Mouse (Mus musculus) limb, embryonic 14.5 days (tissue): Measurements from ENCODE around the gene Ndufaf2. TPM values are rescaled to one million over a fixed set of nuclear protein-coding genes. Genes with fewer than 3 reads are reported as not detected.

Source experiments
- ATAC-seq: fragments of 200-750 bp; cut with Nextera tagmentation; 2 replicates; pipeline ENCODE4 v1.8.0; 2017; ENCODE audit warnings: low read depth, moderate number of reproducible peaks, moderate TSS enrichment; ENCODE audit not compliant: low FRiP score
- DNase-seq: peaks from one replicate; pipeline ENCODE4 v3.0.0-alpha.2; 2015; ENCODE audit warnings: low spot score
- H3K27ac ChIP-seq: fragments of 300-500 bp; sonication (generic); replicated peaks from 2 replicates; pipeline ENCODE4 v1.5.1; 2014; ENCODE audit warnings: low read depth, mild to moderate bottlenecking, low read length, moderate library complexity, mixed read lengths
- H3K27me3 ChIP-seq: fragments of 300-500 bp; sonication (generic); 2 replicates; pipeline ENCODE4 v1.6.1; 2014; ENCODE audit warnings: low read length, mixed read lengths; ENCODE audit not compliant: control insufficient read depth, insufficient read depth
- H3K36me3 ChIP-seq: fragments of 300-500 bp; sonication (generic); 2 replicates; pipeline ENCODE4 v1.6.1; 2014; ENCODE audit warnings: mild to moderate bottlenecking, low read length, moderate library complexity, mixed read lengths; ENCODE audit not compliant: control insufficient read depth, insufficient read depth
- H3K4me1 ChIP-seq: fragments of 300-500 bp; sonication (generic); 2 replicates; pipeline ENCODE4 v1.6.1; 2014; ENCODE audit warnings: antibody characterized with exemption, low read length, mixed read lengths; ENCODE audit not compliant: control insufficient read depth, insufficient read depth
- H3K4me2 ChIP-seq: fragments of 300-500 bp; sonication (generic); replicated peaks from 2 replicates; pipeline ENCODE4 v1.6.1; 2014; ENCODE audit warnings: low read depth, mild to moderate bottlenecking, low read length, moderate library complexity; ENCODE audit not compliant: severe bottlenecking
- H3K4me3 ChIP-seq: fragments of 300-500 bp; sonication (generic); replicated peaks from 2 replicates; pipeline ENCODE4 v1.5.1; 2014; ENCODE audit warnings: low read length
- H3K9ac ChIP-seq: fragments of 300-500 bp; sonication (generic); 2 replicates; pipeline ENCODE4 v1.6.1; 2014; ENCODE audit warnings: mild to moderate bottlenecking, low read depth, low read length, moderate library complexity; ENCODE audit not compliant: severe bottlenecking
- H3K9me3 ChIP-seq: fragments of 300-500 bp; sonication (generic); 2 replicates; pipeline ENCODE4 v1.6.1; 2016; ENCODE audit warnings: low read length; ENCODE audit not compliant: control insufficient read depth
- POLR2A ChIP-seq: fragments of 200-500 bp; IDR thresholded peaks from 2 replicates; pipeline ENCODE4 v1.8.0; 2012; ENCODE audit warnings: inconsistent platforms, mild to moderate bottlenecking, moderate library complexity, borderline replicate concordance; ENCODE audit not compliant: insufficient read depth, insufficient read length; ENCODE audit errors: extremely low read depth
- WGBS: fragments of 180-500 bp; shearing (Covaris S2); extraction: QIAGEN DNeasy Blood & Tissue Kit; methylation state at CpG from one replicate; pipeline ENCODE4 v1.1.7; 2014; 5-methylcytosine and 5-hydroxymethylcytosine counted together
- polyA plus RNA-seq, 2 experiments: library from polyadenylated mRNA; depleted of rRNA in 1 of 2; stranded (reverse) in 1 of 2; unstranded in 1 of 2; fragments of >200 nt; fragmentation: Nextera tagmentation in 1 of 2; extraction: Ambion mirVana in 1 of 2; gene quantifications; 2 replicates each; pipeline versions ENCODE4 v1.2.1 to v1.2.3; 2012 to 2014

The Ndufaf2 gene
- polyA plus RNA-seq, 2 experiments = 46.1 to 67.6 TPM

DNA sequence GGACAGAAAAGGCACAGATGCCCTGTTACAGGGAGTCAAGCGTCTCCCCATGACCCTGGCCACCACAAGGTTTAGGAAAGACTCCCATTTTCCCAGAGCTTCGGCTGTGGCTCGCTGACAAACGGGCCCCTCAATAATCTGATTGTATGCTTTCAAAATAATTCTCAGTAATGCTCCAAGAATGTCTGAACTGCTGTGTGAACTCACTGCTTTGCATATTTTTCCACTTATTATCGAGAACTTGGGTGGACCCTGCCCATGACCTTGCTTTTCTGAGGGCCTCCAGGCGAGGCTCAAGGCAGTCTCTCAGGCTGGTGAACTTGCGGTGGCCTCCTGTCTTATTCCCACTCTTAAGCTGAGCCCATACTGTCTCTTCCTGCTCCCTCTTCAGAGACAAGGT is 193.8 kb downstream of the Ndufaf2 start:
- DNase-seq (no peak), ATAC-seq (no peak)
- Histone ChIP-seq H3K4me3 (no peak overlapping the region), H3K36me3 (no peaks in the 10 kb centered on the region), H3K4me2 (no peak overlapping the region), H3K9ac (no peak overlapping the region), H3K9me3 (no peaks in the 10 kb centered on the region), H3K27ac (no peak overlapping the region), H3K27me3 (no peaks in the 10 kb centered on the region), H3K4me1 (no peaks in the 10 kb centered on the region)
- no peak for TF ChIP-seq POLR2A
- WGBS = 77% methylated on average over 7 of the region's 7 CpGs

DNA sequence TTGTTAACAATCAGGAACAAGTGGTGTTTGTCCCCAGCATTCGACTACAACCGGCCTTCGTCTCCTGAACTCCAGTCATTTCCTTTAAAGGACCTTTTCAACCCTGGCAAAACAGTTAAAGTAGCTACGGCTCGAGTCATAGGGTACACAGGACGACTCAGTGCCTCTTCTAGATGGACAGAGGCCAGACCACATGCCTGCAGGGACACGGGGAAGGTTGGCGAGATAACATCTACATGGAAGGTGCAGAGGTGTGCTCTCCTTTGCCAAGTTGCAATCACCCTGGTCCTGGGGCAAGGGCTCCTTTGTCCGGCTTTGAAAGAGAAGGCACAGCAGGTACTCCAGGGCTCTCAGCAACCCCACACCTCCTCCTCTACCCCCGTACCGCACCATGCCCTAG is 195.0 kb downstream of the Ndufaf2 start:
- no peak for TF ChIP-seq POLR2A
- DNase-seq (no peak), ATAC-seq (no peak)
- Histone ChIP-seq H3K4me3 (no peak overlapping the region), H3K4me2 (no peak overlapping the region), H3K4me1 (no peaks in the 10 kb centered on the region), H3K9me3 (no peaks in the 10 kb centered on the region), H3K27me3 (no peaks in the 10 kb centered on the region), H3K27ac (no peak overlapping the region), H3K9ac (no peak overlapping the region), H3K36me3 (no peaks in the 10 kb centered on the region)
- 67% methylated on average over 11 of the region's 11 CpGs for WGBS

- H3K27ac ChIP-seq = no peak overlapping the region
- no peaks in the 10 kb centered on the region for H3K27me3 ChIP-seq
- no peak overlapping the region for H3K4me2 ChIP-seq
- TF ChIP-seq POLR2A = no peak
- no peak overlapping the region for H3K4me3 ChIP-seq
- no peaks in the 10 kb centered on the region for H3K4me1 ChIP-seq
- ATAC-seq (no peak), DNase-seq (no peak)
- 81% methylated on average over 4 of the region's 4 CpGs for WGBS
- no peaks in the 10 kb centered on the region for H3K9me3 ChIP-seq
- H3K9ac ChIP-seq = no peak overlapping the region
- H3K36me3 ChIP-seq = no peaks in the 10 kb centered on the region
These were observed 195.7 kb downstream of the Ndufaf2 start for GRCm38 (mm10) chr13:107962741-107963140.

- no peak for TF ChIP-seq POLR2A
- Histone ChIP-seq H3K9me3 (no peaks in the 10 kb centered on the region), H3K27me3 (no peaks in the 10 kb centered on the region), H3K4me1 (no peaks in the 10 kb centered on the region), H3K4me2 (no peak overlapping the region), H3K27ac (no peak overlapping the region), H3K9ac (no peak overlapping the region), H3K4me3 (no peak overlapping the region), H3K36me3 (no peaks in the 10 kb centered on the region)
- 54% methylated on average over 4 of the region's 4 CpGs for WGBS
- no peak for DNase-seq
- ATAC-seq = no peak
These were observed 196.5 kb downstream of the Ndufaf2 start for GRCm38 (mm10) chr13:107961972-107962371.

DNA sequence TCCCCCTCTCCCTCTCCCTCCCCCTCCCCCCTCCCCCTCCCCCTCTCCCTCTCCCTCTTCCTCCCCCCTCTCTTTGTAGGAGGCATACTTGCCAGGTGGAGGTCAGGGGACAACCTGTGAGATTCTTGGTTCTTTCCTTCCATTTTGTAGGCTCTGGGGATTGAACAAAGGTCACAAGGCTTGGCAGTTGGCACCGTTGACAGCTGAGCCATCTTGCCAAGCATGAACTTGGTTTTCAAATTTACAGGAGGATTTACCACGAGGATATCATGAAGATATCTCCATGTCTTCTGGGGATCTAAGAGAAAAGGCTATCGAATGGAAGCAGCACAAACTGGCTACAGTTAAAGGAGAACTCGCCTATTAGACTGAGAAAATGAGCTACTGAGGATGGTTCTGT is 196.9 kb downstream of the Ndufaf2 start:
- no peak for DNase-seq
- WGBS = 82% methylated on average over 4 of the region's 4 CpGs
- Histone ChIP-seq H3K4me3 (no peak overlapping the region), H3K9me3 (no peaks in the 10 kb centered on the region), H3K27ac (no peak overlapping the region), H3K4me1 (0 out of 2 replicates have a peak, but pooled peaks cover under 1% of the 10 kb centered on the region), H3K36me3 (no peaks in the 10 kb centered on the region), H3K27me3 (no peaks in the 10 kb centered on the region), H3K4me2 (no peak overlapping the region), H3K9ac (no peak overlapping the region)
- TF ChIP-seq POLR2A = no peak
- no peak for ATAC-seq

DNA sequence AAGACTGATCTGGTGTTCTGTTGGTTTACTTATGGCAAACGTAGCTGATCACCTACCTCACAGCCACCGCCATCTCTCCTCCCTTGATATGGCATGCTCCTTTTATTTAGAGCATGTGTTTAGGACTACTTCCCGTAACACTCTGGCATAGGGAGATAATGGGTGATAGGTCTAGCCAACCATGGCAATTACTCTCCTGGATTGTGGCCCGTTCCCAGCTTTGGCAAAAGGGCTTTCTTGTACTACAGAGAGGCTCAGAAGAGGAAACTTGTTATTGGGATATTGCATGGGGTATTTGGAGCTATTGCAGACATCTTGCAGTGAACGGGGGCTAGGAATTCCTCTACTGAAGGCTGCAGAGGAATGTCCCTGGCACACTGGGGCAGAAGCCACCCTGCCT is 197.9 kb downstream of the Ndufaf2 start:
- Histone ChIP-seq H3K4me2 (no peak overlapping the region), H3K4me3 (no peak overlapping the region), H3K36me3 (no peaks in the 10 kb centered on the region), H3K9me3 (no peaks in the 10 kb centered on the region), H3K27me3 (no peaks in the 10 kb centered on the region), H3K27ac (no peak overlapping the region), H3K4me1 (0 out of 2 replicates have a peak, but pooled peaks cover 5% of the 10 kb centered on the region), H3K9ac (no peak overlapping the region)
- DNase-seq (no peak), ATAC-seq (no peak)
- TF ChIP-seq POLR2A = no peak
- 91% methylated on average over 5 of the region's 5 CpGs for WGBS
